Mouse (Mus musculus) kidney, adult 2 months (tissue): ENCODE measurements at regions not wholly inside any gene's neighbourhood (a gene's known extent, or its start where the extent isn't known, plus 50 kb on each side); places are given as distances from the start of the nearest gene placed in this dataset.

ENCODE experiments used
- CTCF ChIP-seq: fragments of 200-500 bp; conservative IDR thresholded peaks from 2 replicates; pipeline ENCODE4 v1.5.1; 2011; ENCODE audit warnings: low read depth, mild to moderate bottlenecking, control low read depth, low read length, moderate library complexity, mixed read lengths; ENCODE audit not compliant: insufficient read depth, insufficient read length
- POLR2A ChIP-seq: fragments of 200-500 bp; IDR thresholded peaks from one replicate; pipeline ENCODE4 v1.6.1; 2011; ENCODE audit warnings: low read depth, low read length, control low read depth

- TF ChIP-seq POLR2A: no peak
- TF ChIP-seq CTCF: no peak
Measured at GRCm38 (mm10) chr13:44602658-44603057, 126.6 kb upstream of the Jarid2 start.
